Mouse (Mus musculus) monocyte, adult 5-6 weeks (primary cell): ENCODE measurements around the gene Cdc16. TPM values are rescaled to one million over a fixed set of nuclear protein-coding genes. Genes with fewer than 3 reads are reported as not detected.

Source experiments
- ATAC-seq: fragments of 153-309, 156-312 bp; replicated peaks from 2 replicates; pipeline ENCODE4 v1.8.0; 2017; ENCODE audit warnings: mild to moderate bottlenecking; ENCODE audit not compliant: low TSS enrichment, insufficient number of reproducible peaks, severe bottlenecking, poor library complexity, low FRiP score
- total RNA-seq: library from RNA; stranded (forward); fragments of 200-1000, 200-491, 200-594 nt; gene quantifications from 3 replicates; pipeline ENCODE4 v1.2.3, GENCODE M21; 2017

The Cdc16 gene
- total RNA-seq, 1 experiment from 2014 or later: 26.3 TPM

GRCm38 (mm10) chr8:13793097-13793745, 35.7 kb downstream of the Cdc16 start:
- no peak for ATAC-seq

GRCm38 (mm10) chr8:13793746-13794101, 36.2 kb downstream of the Cdc16 start:
- ATAC-seq: no peak

- no peak for ATAC-seq
Measured at GRCm38 (mm10) chr8:13797676-13798075, 40.2 kb downstream of the Cdc16 start.

GRCm38 (mm10) chr8:13799566-13799965, 42.1 kb downstream of the Cdc16 start:
- ATAC-seq: no peak

- no peak for ATAC-seq
Measured at GRCm38 (mm10) chr8:13828598-13829172, 71.2 kb downstream of the Cdc16 start.

Other genes starting within 250 kb of the Cdc16 start
- gene 1700029H14Rik, start 195.2 kb upstream of the Cdc16 start, total RNA-seq: 1.9 to 6.2 TPM (median 3.1 TPM) in 3 replicates
- gene Rasa3, start 80.1 kb upstream of the Cdc16 start, total RNA-seq: 276 to 375 TPM (median 323 TPM) in 3 replicates
- 2.5 TPM in 1 of 3 replicates, not detected in the others for gene Cfap97d2, start 51.8 kb upstream of the Cdc16 start, total RNA-seq
- gene Upf3a, start 27.9 kb downstream of the Cdc16 start, total RNA-seq: 32.4 to 33.7 TPM (median 32.9 TPM) in 3 replicates
- 0.48 TPM in 1 of 3 replicates, not detected in the others for gene AF366264, start 80.7 kb downstream of the Cdc16 start, total RNA-seq
- 12.5 to 15.7 TPM (median 15.1 TPM) in 3 replicates for gene Champ1, start 112.0 kb downstream of the Cdc16 start, total RNA-seq
- gene Coprs, start 132.6 kb downstream of the Cdc16 start, total RNA-seq: 0.68 to 6.0 TPM (median 3.4 TPM) in 3 replicates